Mouse (Mus musculus) frontal cortex, postnatal 25 days (tissue): ENCODE measurements around the gene Brca1.
A peak's percentile ranks its signal among the peaks of the same experiment; 100 is the strongest.
"Not testable (repeated sequence)": the region's sequence is repeated elsewhere in the genome, so short reads cannot be mapped to it uniquely, and the experiment has no call there.

Experiments
- DNase-seq, 2 experiments: peaks; one replicate each; pipeline ENCODE4 v3.0.0; 2022; ENCODE audit warnings: low spot score in 2 of 2

Gene Brca1

DNA sequence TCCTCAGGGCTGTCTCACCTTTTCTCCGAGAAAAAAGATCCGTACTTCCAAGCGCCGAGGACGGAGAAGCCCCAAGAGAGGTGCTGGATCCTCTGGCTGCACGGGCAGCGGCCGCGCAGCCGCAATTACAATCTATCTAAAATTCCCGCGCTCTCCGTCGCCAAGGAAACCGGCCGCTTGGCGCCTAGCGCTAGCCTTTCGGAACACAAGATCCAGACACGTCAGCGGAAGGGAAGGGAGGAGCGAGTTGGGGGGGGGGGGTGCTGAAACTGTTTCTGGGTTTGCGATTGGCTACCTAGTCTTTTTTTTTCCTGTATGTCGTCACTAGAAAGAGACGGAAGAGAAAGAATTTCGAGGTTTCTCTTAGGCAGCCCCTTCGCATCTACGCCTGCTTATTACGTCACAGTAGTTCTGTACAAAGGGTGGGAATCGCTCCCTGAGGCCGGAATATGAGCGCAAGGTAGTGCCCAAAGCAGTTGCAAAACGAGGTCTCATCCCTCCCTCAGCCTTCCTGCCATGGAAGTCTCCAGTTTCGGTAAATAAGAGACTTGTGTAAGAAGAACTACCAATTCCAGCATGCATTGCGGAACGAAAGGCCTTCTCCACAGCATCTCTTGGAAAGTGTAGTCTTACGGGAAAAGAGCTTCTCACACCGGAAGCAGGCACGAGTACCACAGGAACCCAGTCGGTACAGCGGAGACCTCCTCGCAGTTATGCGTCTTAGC is at the start of gene Brca1, which contains the start of gene Nbr1:
Gene Brca1, minus strand, starts transcription at position 205 of the 725 bp plus-strand sequence.
Gene Nbr1, plus strand, starts transcription at position 399 of the 725 bp plus-strand sequence.
- DNase-seq: peak; percentile 83 to 84

DNA sequence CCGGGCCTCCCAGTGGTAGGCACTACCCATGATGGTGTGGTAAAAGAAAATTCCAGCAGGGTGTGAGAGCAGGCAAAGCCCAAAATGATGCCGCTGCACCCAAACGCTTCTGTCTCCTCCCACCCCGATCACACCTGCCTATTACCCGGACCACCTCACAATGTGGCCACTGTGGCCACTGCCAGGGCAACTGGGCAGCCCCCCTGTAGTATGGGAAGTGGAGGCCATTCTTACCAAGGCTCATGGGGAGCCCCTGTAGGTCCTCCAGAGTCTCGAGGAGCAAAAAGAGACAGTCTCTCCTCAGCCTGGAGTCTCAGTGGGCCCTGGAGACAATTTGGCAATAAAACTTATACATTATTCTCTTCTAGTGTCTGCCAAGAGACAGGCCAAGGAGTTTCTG is 47.4 kb upstream of the Brca1 start, which contains the start of gene Gm11634:
Gene Gm11634, minus strand, starts transcription at position 101 of the 400 bp plus-strand sequence.
- no peak for DNase-seq

DNA sequence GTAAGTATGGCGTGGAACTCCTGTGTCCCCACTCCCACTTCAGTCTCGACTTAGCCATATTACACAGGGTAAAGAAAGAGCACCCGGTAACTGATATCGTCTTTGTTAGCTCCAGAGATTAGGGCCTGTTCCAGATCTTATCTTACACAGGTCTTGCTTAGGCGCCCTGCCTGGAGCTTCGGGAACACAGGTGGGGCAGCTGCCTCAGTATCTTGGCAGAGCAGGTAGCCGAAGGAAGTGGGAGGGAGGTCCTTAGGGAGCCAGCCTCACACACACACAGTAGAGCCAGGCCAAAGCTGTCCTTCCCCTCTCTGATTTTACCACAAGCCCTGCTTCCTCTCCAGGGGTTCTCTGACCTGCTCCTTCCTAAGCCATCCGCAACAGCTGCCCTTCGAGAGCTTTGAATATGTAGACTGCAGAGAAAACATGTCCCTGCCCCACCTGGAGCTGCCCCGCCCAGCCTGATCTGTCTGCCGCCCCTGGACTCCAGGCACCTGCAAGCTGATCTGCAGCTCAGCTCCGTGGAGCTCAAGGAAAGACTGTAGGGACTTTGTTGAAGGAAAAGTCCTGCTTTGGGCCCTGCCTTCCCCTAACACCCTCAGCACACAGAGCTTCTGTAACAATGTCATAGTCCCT is 38.4 kb upstream of the Brca1 start:
- no peak for DNase-seq

DNA sequence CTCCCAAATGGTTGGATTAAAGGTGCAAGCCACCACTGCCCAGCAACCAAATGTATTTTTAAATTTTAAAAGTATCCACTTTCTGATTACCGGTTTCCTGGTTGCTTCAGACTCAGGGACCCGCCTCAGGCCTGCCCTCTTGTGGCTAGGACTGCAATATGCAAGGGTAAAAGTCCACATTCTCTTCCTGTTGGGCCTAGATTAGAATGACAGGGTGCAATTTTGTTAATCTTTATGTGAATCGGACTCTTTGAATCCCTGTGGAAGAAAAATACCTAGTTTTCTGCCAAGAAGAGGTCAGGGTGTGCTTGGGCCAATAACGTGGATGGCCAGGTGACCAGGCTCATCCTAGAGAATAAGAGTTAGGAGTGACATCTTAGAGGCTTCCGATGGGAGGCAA is 37.7 kb upstream of the Brca1 start:
- no peak for DNase-seq

DNA sequence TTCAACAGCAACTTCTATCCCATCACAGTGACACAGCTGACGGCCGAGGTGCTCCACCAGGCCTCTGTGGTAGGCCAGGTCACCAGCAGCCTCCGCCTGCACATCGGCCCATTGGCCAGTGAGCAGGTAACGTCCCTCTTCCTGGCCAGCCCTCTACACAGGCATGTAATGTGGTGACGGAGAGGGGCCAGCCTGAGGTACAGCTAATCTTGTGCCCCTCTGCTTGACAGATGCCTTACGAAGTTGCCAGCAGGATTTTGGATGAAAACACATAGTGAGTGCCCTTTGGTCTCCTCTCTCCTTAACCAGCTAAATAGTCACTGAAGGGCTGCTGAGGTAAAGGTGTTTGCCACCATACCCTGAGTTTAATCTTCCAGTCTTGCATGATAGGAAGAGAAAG is 37.1 kb upstream of the Brca1 start:
- no peak for DNase-seq

DNA sequence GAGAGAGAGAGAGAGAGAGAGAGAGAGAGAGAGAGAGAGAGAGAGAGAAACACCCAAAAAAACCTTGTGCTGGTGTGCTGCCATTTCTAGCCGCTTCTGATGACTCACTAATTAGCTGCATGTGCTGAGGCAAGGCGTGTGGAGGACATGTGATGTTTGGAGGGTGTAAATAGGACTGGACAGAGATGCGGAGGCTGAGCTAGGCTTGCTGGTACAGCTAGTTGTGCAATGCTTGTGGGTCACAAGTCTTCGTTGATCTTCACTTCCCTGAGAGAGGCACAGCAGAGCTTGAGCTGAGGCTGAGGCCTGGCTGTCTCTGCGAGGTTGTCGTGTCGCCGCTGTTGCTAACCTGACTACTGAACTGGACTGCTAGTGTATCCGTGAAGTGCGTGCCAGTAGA is 35.9 kb upstream of the Brca1 start:
- DNase-seq: no peak

DNA sequence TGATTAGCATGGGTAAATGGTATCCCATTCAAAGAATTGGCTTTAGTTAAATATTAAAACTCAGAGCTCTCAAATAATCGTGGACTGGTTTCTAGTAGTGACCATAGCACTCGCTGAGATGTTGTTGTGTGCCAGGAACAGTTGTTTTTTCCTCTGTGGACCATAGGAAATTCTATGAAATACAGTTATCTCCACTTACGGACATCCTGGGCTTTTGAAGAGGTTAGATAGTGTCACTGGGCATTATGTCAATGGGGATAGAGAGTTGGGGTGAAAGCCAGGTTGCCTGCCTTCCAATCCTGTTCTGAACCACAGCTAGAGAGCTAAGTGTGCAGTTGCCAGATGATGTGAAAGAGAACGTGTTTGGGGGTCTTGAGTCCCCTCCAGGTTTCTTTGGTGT is 34.0 kb upstream of the Brca1 start:
- DNase-seq: no peak

DNA sequence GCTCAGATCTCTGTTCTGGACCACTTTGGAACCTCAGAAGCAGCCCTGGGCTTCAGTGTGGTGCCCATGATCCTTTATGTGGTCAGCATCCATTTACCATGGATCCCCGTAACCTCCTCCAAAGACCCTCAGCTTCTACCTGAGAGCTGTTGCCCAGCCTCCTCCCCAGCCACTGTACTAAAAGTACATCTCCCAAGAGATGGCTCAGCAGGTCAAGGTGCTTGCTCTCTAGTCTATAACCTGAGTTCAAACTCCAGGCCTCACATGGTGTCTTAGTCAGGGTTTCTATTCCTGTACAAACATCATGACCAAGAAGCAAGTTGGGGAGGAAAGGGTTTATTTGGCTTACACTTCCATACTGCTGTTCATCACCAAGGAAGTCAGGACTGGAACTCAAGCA is 33.3 kb upstream of the Brca1 start:
- not testable (repeated sequence) for DNase-seq

DNA sequence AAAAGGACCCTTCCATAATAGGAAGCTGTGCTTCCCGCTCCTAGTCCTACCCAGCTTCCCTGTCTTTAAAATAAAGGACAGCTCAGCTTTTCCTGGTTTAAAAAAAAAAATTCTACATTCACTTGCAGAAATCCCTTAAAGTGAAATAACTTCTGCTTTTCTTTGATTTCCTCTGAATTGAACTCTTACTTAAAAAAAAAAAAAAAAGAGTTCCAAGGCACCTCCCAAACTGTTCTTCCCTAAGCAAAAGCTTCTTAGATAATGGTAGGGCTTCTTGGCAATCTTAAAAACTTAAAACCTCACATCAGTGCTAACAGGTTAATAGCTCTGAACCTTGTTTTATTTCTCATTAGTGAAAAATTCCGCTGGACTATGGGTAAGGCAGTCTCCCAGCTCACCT is 31.4 kb upstream of the Brca1 start:
- DNase-seq: no peak

DNA sequence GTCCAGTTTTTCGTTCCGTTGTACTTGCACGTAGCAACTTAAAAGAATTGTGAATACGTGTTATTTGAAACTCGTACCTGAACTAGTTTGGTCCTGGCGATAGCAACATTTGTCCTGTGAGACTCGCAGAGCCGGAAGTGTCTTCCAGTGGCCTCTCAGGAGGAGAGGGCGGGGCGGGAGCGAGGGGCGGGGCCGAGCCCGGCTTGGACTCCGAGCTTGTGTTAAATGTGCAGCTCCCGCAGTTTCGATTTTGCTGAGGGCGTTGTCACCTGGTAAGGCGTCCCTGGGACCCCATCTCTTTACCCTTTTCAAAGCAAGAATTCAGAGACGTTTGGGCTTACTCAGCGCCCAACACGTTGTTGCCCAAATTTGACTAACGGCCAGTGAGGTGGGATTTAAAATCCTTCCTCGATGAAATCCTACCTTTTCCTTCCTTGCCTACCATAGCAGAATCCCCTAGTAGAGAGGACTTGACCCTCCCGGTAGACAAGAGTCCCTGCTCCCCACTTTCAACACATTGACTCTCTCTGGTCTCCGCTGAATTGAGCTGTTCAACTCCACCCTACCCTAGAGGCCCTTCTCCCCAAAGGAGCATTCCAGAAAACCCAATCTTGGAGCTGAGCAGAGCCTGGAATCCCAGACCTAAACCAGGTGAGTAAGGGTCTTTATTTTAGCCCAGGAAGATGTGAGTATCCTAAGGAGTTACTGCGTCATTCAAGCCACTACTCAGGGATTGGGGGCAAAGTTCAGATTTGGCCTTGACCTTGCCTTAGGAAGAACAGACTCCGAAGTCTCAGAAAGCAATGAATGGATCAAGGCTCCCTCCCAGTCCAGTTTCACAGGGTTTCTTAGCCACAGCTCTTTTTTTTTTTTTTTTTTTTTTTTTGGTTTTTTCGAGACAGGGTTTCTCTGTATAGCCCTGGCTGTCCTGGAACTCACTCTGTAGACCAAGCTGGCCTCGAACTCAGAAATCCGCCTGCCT is 30.6 kb upstream of the Brca1 start, which contains the start of gene Tmem106a:
Gene Tmem106a, plus strand, starts transcription at position 189 of the 982 bp plus-strand sequence.
- no peak for DNase-seq

DNA sequence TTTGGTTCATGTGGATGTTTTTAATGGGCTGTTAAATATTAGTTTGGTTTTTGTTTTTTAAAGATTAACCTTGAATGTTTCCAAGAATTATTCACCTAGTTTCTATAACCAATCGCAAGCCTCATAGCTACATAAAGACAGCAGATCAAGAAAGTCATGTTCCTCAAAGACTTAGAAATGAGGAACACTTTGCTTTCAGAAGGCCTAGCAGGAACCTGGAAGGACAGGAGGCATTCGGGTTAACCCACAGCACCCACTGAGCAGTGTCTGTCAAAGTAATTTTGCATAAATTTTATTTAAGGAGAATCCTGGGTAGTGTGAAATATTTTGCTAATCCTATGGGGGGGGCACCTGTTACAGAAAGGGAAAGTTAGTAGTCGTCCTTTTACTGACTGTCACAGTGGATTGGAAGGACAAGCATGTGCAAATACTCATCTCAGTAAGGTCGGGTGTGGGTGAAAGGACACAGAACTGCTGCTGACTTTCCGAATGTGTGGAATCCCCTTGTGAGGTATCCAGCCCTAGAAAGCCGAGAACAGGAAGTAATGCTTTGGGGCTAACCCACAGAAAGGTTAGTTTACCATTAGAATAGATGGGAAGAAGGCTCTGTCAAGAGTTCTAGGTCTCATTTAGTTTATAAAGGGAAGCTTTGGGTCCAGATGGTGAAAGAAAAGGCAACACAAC is 29.5 kb upstream of the Brca1 start:
- no peak for DNase-seq

DNA sequence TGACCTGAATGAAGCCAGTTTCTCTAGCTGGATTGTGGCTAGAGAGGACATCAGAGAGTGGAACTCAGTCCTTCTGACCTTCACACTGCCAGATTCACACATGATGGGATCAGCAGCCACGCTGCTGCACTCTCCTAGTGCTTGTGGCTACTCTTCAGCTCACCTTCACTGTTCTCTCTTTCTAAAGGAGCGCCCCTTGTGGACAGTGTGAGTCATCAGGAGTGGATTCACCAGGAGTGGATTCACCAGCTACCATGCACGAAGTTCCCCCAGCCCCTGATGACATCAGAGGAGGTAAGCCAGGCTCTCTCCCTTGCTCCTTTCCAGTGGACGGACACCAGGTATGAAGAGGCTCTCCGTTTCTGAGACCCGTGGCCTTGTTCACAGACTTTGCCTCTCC is 24.4 kb upstream of the Brca1 start:
- DNase-seq: no peak

DNA sequence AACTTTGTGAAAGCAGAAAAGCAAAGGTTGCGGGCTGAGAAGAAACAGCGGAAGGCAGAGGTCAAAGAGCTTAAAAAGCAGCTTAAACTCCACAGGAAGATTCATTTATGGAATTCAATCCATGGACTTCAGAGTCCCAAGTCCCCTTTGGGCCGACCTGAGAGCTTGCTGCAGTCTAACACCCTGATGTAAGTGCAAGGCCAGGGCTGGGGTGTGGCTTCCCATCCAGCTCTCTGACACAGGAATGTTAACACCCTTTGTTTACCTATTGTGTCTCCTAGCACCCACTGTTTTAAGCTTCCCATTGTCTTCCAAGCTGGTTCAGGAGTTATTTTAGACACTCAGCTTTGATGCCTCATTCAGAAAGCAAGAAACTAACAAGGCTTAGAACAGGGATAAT is 16.7 kb upstream of the Brca1 start:
- DNase-seq: no peak

DNA sequence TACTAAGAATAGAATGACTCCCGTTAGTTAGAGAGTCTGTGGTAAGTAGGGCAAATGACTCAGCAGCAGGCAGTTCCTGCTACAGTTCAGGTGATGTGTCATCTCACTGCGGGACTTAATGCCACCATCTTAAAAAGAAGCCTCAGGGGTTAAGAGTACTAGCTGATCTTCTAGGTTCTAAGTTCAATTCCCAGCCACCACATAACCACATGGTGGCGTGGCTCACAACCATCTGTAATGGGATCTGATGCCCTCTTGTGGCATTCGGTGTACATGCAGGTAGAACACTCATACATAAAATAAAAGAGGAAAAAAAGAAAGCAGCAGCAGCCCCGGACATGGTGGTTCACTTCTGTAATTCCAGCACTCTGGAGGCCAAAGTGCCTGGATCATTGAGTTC is 10.6 kb upstream of the Brca1 start:
- DNase-seq: no peak

DNA sequence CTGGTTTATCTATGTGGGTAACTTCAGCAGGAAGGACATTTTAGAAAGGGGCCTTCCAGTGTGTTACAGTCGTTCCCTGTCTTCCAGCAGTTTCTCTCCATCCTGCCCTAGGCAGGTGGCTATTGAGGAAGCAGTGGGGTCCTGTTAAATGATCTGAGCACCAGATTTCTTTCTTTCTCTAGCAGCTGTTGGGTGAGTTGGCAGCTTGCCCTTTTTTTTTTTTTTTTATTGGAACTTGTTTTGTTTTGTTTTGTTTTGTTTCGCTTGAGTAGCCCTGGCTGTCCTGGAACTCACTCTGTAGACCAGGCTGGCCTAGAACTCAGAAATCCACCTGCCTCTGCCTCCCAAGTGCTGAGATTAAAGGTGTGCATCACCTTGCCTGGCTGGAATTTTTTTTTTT is 5.2 kb upstream of the Brca1 start:
- no peak for DNase-seq

DNA sequence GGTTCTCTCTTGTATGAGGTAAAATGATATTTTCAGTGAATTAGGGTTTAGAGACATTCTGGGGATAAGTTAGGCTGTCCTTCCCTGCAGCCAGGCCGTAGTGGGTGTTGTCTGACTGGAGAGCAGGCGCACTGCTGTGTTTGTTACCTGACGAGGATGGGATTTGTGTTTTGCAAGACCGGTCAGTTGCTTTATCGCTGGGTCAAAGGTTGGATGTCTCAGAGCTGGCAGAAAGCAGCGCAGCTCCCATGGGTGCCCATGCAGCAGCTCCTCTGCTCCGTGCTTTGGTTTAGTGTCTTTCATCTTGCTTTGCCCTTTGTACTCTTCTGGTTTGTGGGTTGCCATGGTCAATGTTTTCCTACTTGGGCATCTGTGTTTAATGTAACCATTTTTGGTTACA is 4.8 kb upstream of the Brca1 start:
- no peak for DNase-seq

DNA sequence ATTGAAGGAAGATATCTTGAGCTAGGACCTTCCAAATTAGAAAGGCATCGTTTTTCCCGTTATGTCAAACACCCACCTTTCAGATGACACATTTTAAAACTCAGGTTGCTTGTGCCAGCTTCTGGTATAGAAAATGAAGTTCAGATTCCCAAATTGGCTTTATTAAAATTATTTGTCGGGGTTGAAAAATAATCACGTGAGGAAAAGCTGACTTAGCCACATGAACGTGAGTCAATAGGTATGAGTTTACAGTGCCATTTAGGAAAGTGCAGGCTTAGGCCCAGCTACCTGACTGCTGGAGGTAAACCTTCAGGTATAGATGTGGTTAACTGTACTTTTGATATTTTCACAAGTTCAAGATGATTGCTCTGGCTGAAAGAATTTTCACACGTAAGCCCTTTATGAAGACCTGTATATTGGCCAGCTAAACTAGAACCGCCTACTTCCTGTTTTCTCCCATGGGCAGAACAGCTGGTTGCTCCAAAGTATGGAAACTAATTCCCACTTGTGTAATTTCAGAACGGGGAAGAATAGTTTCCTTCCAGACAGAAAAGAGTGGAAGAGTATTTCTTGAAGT is 1.7 kb upstream of the Brca1 start:
- no peak for DNase-seq

DNA sequence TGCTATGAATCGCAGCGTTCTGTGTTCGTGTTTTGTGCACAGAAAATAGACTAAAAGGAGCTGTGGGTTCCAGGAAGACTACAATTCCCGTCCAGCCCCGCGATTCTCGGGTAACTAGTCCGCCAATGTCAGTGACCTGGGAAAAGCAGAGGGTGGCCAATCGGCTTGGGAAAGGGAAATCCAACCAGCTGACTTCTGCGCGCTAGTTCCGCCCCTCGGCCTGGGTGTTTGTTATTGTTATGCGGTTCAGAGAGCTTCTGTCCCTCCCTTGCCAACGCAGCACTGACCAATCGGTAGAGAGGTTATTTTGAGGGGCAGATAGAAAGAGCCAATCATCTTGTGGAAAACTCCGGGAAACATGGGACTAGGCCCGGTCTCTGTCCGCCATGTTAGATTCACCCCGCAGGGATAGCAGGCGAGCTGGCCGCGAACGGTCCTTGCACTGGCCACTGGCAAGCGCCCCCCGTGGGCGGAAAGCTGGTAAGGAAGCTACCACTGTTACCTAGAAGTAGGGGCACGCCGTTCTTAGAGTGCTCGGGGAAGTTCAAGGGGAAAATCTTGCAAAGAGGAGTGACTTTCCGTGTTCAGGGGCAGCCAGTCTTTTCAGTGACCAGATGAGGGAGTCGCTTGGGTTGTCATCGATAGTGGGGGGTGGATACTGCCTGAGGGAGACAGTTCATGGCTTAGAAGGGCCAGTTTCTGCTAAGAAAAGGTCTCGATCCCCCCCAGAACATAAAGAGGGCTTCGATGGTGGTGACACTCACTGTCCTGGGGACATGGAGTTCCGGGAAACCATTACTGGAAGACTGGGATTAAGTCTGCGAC is 933 bp upstream of the Brca1 start:
- DNase-seq: peak; percentile 94 to 96

DNA sequence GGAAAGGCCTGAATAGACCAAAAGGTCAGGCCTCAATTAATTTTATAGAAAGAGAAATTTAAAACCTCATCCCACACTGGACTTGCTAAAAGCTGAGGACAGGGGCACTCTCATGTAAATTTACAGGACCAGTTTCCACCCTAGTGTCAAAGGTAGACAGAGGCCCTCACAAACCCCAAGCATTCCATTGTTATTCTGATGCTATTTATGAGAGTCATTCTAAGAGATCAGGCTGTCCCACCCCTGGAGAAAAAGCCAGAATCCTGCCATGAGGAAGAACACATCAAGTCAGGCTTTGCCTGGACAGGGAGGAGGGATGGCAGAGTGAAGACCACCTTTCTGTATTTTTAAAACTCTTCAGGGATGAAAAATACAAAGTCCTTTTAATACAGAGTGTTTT is 3.2 kb downstream of the Brca1 start:
- DNase-seq: no peak

DNA sequence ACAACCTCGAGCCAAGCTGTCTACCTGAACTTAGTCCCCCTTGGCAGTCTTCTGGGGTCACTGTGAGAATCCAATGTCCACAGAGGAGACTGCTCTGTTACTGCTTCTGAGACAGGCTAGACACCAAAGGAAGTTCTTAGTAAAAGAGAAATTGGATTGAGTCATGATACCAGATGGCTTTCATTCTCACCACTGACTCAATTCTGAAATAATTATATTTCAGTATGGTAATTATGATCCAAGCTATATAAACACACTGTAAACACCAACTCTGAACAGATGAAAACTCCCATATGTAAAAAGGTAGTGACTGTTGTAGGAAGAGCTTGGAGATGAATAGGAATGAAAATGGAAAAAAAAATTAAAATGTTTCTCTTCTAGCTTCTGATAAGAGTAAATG is 7.6 kb downstream of the Brca1 start:
- no peak for DNase-seq
